Mouse (Mus musculus): ENCODE results near the gene Reep1.
"Not testable (repeated sequence)": the region's sequence is repeated elsewhere in the genome, so short reads cannot be mapped to it uniquely, and the experiment has no call there.

Gene Reep1

DNA sequence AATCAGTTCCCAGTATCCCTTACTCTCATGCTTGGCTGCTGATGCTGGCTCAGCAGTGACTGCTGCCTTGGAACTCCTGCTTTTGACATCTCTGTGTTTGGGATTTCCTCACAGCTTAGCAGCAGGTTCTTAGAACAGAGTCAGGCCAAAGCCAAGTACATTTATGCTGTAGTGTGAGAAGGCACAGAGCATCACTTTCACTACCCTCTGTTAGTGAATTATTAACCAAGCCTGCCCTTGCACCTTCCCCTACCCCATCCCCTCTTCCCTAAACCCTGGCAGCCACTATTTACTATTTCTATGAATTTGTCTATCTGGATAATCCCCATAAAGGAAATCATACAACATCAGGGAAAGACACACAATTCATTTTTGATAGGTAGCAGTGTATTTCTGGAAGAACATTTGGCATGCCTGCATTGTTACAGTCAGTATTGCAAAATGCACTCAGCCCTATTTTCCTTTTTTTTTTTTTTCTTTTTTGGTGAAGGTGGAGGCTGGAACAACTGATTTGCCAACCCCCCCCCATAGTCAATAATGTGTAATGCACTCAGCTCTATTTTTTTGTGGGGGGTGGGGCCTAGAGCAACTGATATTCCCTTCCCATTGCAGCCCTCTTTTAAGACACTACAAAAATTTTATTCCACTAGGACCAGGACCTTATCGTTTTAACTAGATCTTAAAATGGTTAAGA, 133.4 kb downstream of the Reep1 start:
- no peak for DNase-seq (ENCODE audit: low spot score)

- not testable (repeated sequence) for DNase-seq (ENCODE audit: low spot score)
Observed at GRCm38 (mm10) chr6:71846906-71847305, 139.5 kb downstream of the Reep1 start.

All from layer of hippocampus, adult 9-10 months (tissue).